Mouse (Mus musculus): ENCODE results near the gene Bola2. TPM values are rescaled to one million over a fixed set of nuclear protein-coding genes. Genes with fewer than 3 reads are reported as not detected.

The Bola2 gene
- total and polyA plus RNA-seq, 3 experiments: 60.4 to 341 (median 136) TPM

- dilution Hi-C loops (cut with MboI; ENCODE audit: extremely low pct_ligation_motif_present, extremely low pct_unique_long_range_greater_than_20kb, low sequenced_read_pairs) (no loop called here), in situ Hi-C loops (cut with MboI; ENCODE audit: low pct_ligation_motif_present, low pct_unique_long_range_greater_than_20kb, low sequenced_read_pairs) (loop anchor here (5.0 to 10.0 kb wide), 5 partner anchors 79 to 1222 kb away; partner anchors contain the start of genes Mvp, Pagr1a, Pagr1b and Tbx6)
- Histone ChIP-seq H3K27me3 (replicated peaks) (no peaks in the 10 kb centered on the region), H3K27ac (ENCODE audit: insufficient read depth, low read depth) (peak overlapping the region; percentile 95), H3K4me3 (replicated peaks in 1 of 3; ENCODE audit: low read depth in 2 of 3, low read length in 2 of 3, poor library complexity in 1 of 3) (peak overlapping the region; percentile 85 to 86 (median 85)), H3K79me2 (replicated peaks; ENCODE audit: control insufficient read depth, extremely low read depth, insufficient read depth, poor library complexity, severe bottlenecking) (peaks cover 33% of the 10 kb centered on the region), H3K4me2 (ENCODE audit: insufficient read depth, low read depth, poor library complexity, severe bottlenecking) (peak overlapping the region; percentile 92), H3K9me3 (replicated peaks; ENCODE audit: low read length) (no peaks in the 10 kb centered on the region), H3K4me1 (ENCODE audit: control insufficient read depth in 1 of 2, insufficient read depth in 2 of 2) (peaks cover 29 to 64% of the 10 kb centered on the region in 2 experiments), H3K9ac (ENCODE audit: insufficient read depth, low read depth) (peak overlapping the region; percentile 76), H3K36me3 (replicated peaks in 1 of 2; ENCODE audit: control insufficient read depth in 1 of 2, insufficient read depth in 1 of 2, low read length in 1 of 2) (peaks cover 33 to 45% of the 10 kb centered on the region in 2 experiments)
- TF ChIP-seq TBP (conservative IDR thresholded peaks at IDR 0.05; ENCODE audit: low read depth, low read length): no peak; the same call in 1 of the 2 replicates
- TF ChIP-seq JUN (IDR thresholded peaks at IDR 0.05; ENCODE audit: insufficient read depth, low read depth, low read length): no peak
- no peak for TF ChIP-seq JUND (conservative IDR thresholded peaks at IDR 0.05; ENCODE audit: low read depth, low read length)
- peak; percentile 77 for TF ChIP-seq MYC (IDR thresholded peaks at IDR 0.05; ENCODE audit: low read depth, low read length)
- no peak for TF ChIP-seq USF1 (IDR thresholded peaks at IDR 0.05; ENCODE audit: low read depth, low read length)
- TF ChIP-seq MAFK (IDR thresholded peaks at IDR 0.05; ENCODE audit: insufficient replicate concordance, low read length): no peak
- peak; percentile 85 for TF ChIP-seq MXI1 (IDR thresholded peaks at IDR 0.05; ENCODE audit: low read depth, low read length)
- TF ChIP-seq SMC3 (IDR thresholded peaks at IDR 0.05; ENCODE audit: low read depth, low read length): no peak
- no peak for TF ChIP-seq POLR2AphosphoS2 (IDR thresholded peaks at IDR 0.05; ENCODE audit: low read depth, low read length)
- peak; percentile 65; the same call in 1 of the 2 replicates for TF ChIP-seq MAX (IDR thresholded peaks at IDR 0.05; ENCODE audit: low read length)
- TF ChIP-seq MEF2A (IDR thresholded peaks at IDR 0.05; ENCODE audit: borderline replicate concordance, low read depth, low read length): no peak
- TF ChIP-seq ZMIZ1 (IDR thresholded peaks at IDR 0.05; ENCODE audit: low read depth, low read length): no peak
- peak; percentile 79 for TF ChIP-seq CHD2 (IDR thresholded peaks at IDR 0.05; ENCODE audit: low read length)
- TF ChIP-seq HCFC1 (IDR thresholded peaks at IDR 0.05; ENCODE audit: low read depth, low read length): no peak
- TF ChIP-seq GABPA (IDR thresholded peaks at IDR 0.05; ENCODE audit: insufficient replicate concordance, low read depth, low read length): no peak
- TF ChIP-seq E2F4 (IDR thresholded peaks at IDR 0.05; ENCODE audit: insufficient replicate concordance, low read depth, low read length): no peak
- TF ChIP-seq CHD1 (IDR thresholded peaks at IDR 0.05; ENCODE audit: low read depth, low read length): no peak
- TF ChIP-seq RAD21 (IDR thresholded peaks at IDR 0.05; ENCODE audit: low read depth, low read length): no peak
- no peak for TF ChIP-seq ELF1 (IDR thresholded peaks at IDR 0.05; ENCODE audit: low read depth, low read length)
- no peak for TF ChIP-seq IRF4 (IDR thresholded peaks at IDR 0.05; ENCODE audit: low read depth, low read length)
- no peak; the same call in 1 of the 2 replicates for TF ChIP-seq POLR2A (IDR thresholded peaks at IDR 0.05; ENCODE audit: low read depth, low read length)
- TF ChIP-seq PAX5 (IDR thresholded peaks at IDR 0.05; ENCODE audit: low read length): no peak
- TF ChIP-seq MAZ (IDR thresholded peaks at IDR 0.05; ENCODE audit: low read depth, low read length): no peak
- TF ChIP-seq SIN3A (IDR thresholded peaks at IDR 0.05; ENCODE audit: low read length): 0 out of 2 replicates have a peak, but pooled peaks have one; percentile 14
- no peak for TF ChIP-seq NRF1 (IDR thresholded peaks at IDR 0.05; ENCODE audit: low read depth, low read length)
- TF ChIP-seq NELFE (IDR thresholded peaks at IDR 0.05; ENCODE audit: low read depth, low read length): no peak; the same call in 1 of the 2 replicates
- TF ChIP-seq BHLHE40 (IDR thresholded peaks at IDR 0.05; ENCODE audit: low read depth, low read length): no peak
- no peak for TF ChIP-seq UBTF (IDR thresholded peaks at IDR 0.05; ENCODE audit: low read depth, low read length)
- TF ChIP-seq EP300 (IDR thresholded peaks at IDR 0.05; ENCODE audit: low read length): no peak
- no peak for TF ChIP-seq RCOR1 (conservative IDR thresholded peaks at IDR 0.05; ENCODE audit: low read depth, low read length)
- TF ChIP-seq CTCF (conservative IDR thresholded peaks at IDR 0.05 in 1 of 2, IDR thresholded peaks at IDR 0.05 in 1 of 2; ENCODE audit: low read depth in 2 of 2, low read length in 2 of 2): no peak
- TF ChIP-seq USF2 (conservative IDR thresholded peaks at IDR 0.05; ENCODE audit: low read depth, low read length): no peak
- no peak for TF ChIP-seq ETS1 (conservative IDR thresholded peaks at IDR 0.05; ENCODE audit: low read depth, low read length)
- no peak for TF ChIP-seq ZKSCAN1 (IDR thresholded peaks at IDR 0.05; ENCODE audit: borderline replicate concordance, low read depth, low read length)
- TF ChIP-seq KAT2A (IDR thresholded peaks at IDR 0.05; ENCODE audit: insufficient replicate concordance, low read length): 0 out of 2 replicates have a peak, but pooled peaks have one; percentile 52
- TF ChIP-seq TCF12 (IDR thresholded peaks at IDR 0.05; ENCODE audit: low read depth, low read length): 0 out of 2 replicates have a peak, but pooled peaks have one; percentile 16
- TF ChIP-seq ZNF384 (IDR thresholded peaks at IDR 0.05; ENCODE audit: low read depth, low read length): no peak
- no peak for TF ChIP-seq ZC3H11A (IDR thresholded peaks at IDR 0.05; ENCODE audit: low read depth, low read length)
- peak; percentile 81 for DNase-seq (ENCODE audit: extremely low read depth)
Measured at GRCm38 (mm10) chr7:126702861-126703756, 7.9 kb downstream of the Bola2 start.

Data from CH12.LX (cell line).